Mouse (Mus musculus) stomach, postnatal 0 days (tissue): ENCODE results near the gene 4930578G10Rik. TPM values are rescaled to one million over a fixed set of nuclear protein-coding genes. Genes with fewer than 3 reads are reported as not detected.
"Not testable (repeated sequence)": the region's sequence is repeated elsewhere in the genome, so short reads cannot be mapped to it uniquely, and the experiment has no call there.

Experiments
- ATAC-seq: fragments of 200-750 bp; cut with Nextera tagmentation; 2 replicates; pipeline ENCODE4 v1.8.0; 2017; ENCODE audit not compliant: low FRiP score, low TSS enrichment
- DNase-seq: peaks from one replicate; pipeline ENCODE4 v3.0.0-alpha.2; 2016; ENCODE audit warnings: low spot score
- H3K27ac ChIP-seq: fragments of 300-500 bp; sonication (generic); replicated peaks from 2 replicates; pipeline ENCODE4 v1.5.1; 2014; ENCODE audit warnings: mild to moderate bottlenecking, control low read depth
- H3K27me3 ChIP-seq: fragments of 300-500 bp; sonication (generic); 2 replicates; pipeline ENCODE4 v1.6.1; 2014; ENCODE audit warnings: low read length; ENCODE audit not compliant: control insufficient read depth, insufficient read depth
- H3K36me3 ChIP-seq: fragments of 300-500 bp; sonication (generic); 2 replicates; pipeline ENCODE4 v1.6.1; 2014; ENCODE audit warnings: low read length, mixed read lengths; ENCODE audit not compliant: control insufficient read depth, insufficient read depth
- H3K4me1 ChIP-seq: fragments of 300-500 bp; sonication (generic); replicated peaks from 2 replicates; pipeline ENCODE4 v1.6.1; 2014; ENCODE audit warnings: antibody characterized with exemption; ENCODE audit not compliant: control insufficient read depth, insufficient read depth
- H3K4me2 ChIP-seq: fragments of 300-500 bp; sonication (generic); replicated peaks from 2 replicates; pipeline ENCODE4 v1.6.1; 2014; ENCODE audit warnings: low read depth, mild to moderate bottlenecking, control low read depth, moderate library complexity
- H3K4me3 ChIP-seq: fragments of 300-500 bp; sonication (generic); 2 replicates; pipeline ENCODE4 v1.5.1; 2014; ENCODE audit warnings: low read depth, low read length, control low read depth
- H3K9ac ChIP-seq: fragments of 300-500 bp; sonication (generic); 2 replicates; pipeline ENCODE4 v1.6.1; 2014; ENCODE audit warnings: mild to moderate bottlenecking, low read length, control low read depth, mixed read lengths
- H3K9me3 ChIP-seq: fragments of 300-500 bp; sonication (generic); 2 replicates; pipeline ENCODE4 v1.6.1; 2016; ENCODE audit warnings: low read length; ENCODE audit not compliant: control insufficient read depth
- WGBS: fragments of 180-500 bp; shearing (Covaris S2); extraction: QIAGEN DNeasy Blood & Tissue Kit; methylation state at CpG from one replicate; pipeline ENCODE4 v1.1.7; 2014; 5-methylcytosine and 5-hydroxymethylcytosine counted together
- polyA plus RNA-seq: library from polyadenylated mRNA; unstranded; fragments of >200 nt; fragmentation: Nextera tagmentation; extraction: Ambion mirVana; gene quantifications from 2 replicates; pipeline ENCODE4 v1.2.1, GENCODE M21; 2015

Gene 4930578G10Rik
- polyA plus RNA-seq, result 0.17 TPM in 1 of 2 replicates, not detected in the other

GRCm38 (mm10) chr4:42735245-42735644, at the start of gene 4930578G10Rik:
Gene 4930578G10Rik (plus strand): TSS chr4:42735545.
- H3K4me1 ChIP-seq, H3K27ac ChIP-seq, H3K36me3 ChIP-seq, H3K4me2 ChIP-seq, H3K27me3 ChIP-seq, ATAC-seq, DNase-seq, H3K9ac ChIP-seq, H3K9me3 ChIP-seq, H3K4me3 ChIP-seq: not testable (repeated sequence)
- no CpG with 5 or more reads among the region's 13 CpGs for WGBS

GRCm38 (mm10) chr4:42756477-42756876, 21.1 kb downstream of the 4930578G10Rik start, which contains the start of gene Ccl19:
Gene Ccl19 (minus strand): TSS chr4:42756577.
- H3K9ac ChIP-seq, H3K4me2 ChIP-seq, H3K9me3 ChIP-seq, ATAC-seq, H3K27me3 ChIP-seq, DNase-seq, H3K4me1 ChIP-seq, H3K27ac ChIP-seq, H3K36me3 ChIP-seq, H3K4me3 ChIP-seq: not testable (repeated sequence)
- WGBS, result no CpG with 5 or more reads among the region's 6 CpGs

- H3K27me3 ChIP-seq, H3K36me3 ChIP-seq, H3K4me3 ChIP-seq, H3K4me1 ChIP-seq, ATAC-seq, H3K9ac ChIP-seq, H3K4me2 ChIP-seq, DNase-seq, H3K27ac ChIP-seq, H3K9me3 ChIP-seq: not testable (repeated sequence)
- WGBS, result no CpG with 5 or more reads among the region's 5 CpGs
These were observed 38.5 kb downstream of the 4930578G10Rik start, which contains the start of gene Ccl21a for GRCm38 (mm10) chr4:42773893-42774292. Gene Ccl21a (minus strand): TSS chr4:42773993.

- WGBS, result 63% methylated on average over 1 of the region's 1 CpGs
- H3K9me3 ChIP-seq, ATAC-seq, H3K4me3 ChIP-seq, H3K9ac ChIP-seq, DNase-seq, H3K4me2 ChIP-seq, H3K36me3 ChIP-seq, H3K27me3 ChIP-seq, H3K4me1 ChIP-seq, H3K27ac ChIP-seq: not testable (repeated sequence)
These were observed 118.4 kb downstream of the 4930578G10Rik start, which contains the start of gene Fam205a1 for GRCm38 (mm10) chr4:42853788-42854187. Gene Fam205a1 (minus strand): TSS chr4:42853888.

- H3K4me3 ChIP-seq, H3K4me1 ChIP-seq, H3K4me2 ChIP-seq, H3K36me3 ChIP-seq, H3K9ac ChIP-seq, H3K27ac ChIP-seq, H3K27me3 ChIP-seq, ATAC-seq, DNase-seq, H3K9me3 ChIP-seq: not testable (repeated sequence)
- 77% methylated on average over 1 of the region's 1 CpGs for WGBS
These were observed 121.3 kb downstream of the 4930578G10Rik start, which contains the start of gene Gm12394 for GRCm38 (mm10) chr4:42856671-42857070. Gene Gm12394 (minus strand): TSS chr4:42856771.

GRCm38 (mm10) chr4:42860483-42860882, 125.1 kb downstream of the 4930578G10Rik start:
- H3K9me3 ChIP-seq, H3K27me3 ChIP-seq, H3K4me2 ChIP-seq, H3K4me1 ChIP-seq, ATAC-seq, H3K36me3 ChIP-seq, H3K9ac ChIP-seq, DNase-seq, H3K4me3 ChIP-seq, H3K27ac ChIP-seq: not testable (repeated sequence)
- WGBS, result 72% methylated on average over 9 of the region's 9 CpGs

- H3K9me3 ChIP-seq, ATAC-seq, DNase-seq, H3K9ac ChIP-seq, H3K4me2 ChIP-seq, H3K27ac ChIP-seq, H3K27me3 ChIP-seq, H3K36me3 ChIP-seq, H3K4me3 ChIP-seq, H3K4me1 ChIP-seq: not testable (repeated sequence)
- 78% methylated on average over 4 of the region's 5 CpGs for WGBS
These were observed 128.1 kb downstream of the 4930578G10Rik start for GRCm38 (mm10) chr4:42863487-42863886.
